Mouse (Mus musculus) lung, postnatal 0 days (tissue): ENCODE results near the gene Hint1. TPM values are rescaled to one million over a fixed set of nuclear protein-coding genes. Genes with fewer than 3 reads are reported as not detected.

ENCODE experiments used
- ATAC-seq: fragments of 200-750 bp; cut with Nextera tagmentation; 2 replicates; pipeline ENCODE4 v1.8.0; 2017; ENCODE audit warnings: moderate library complexity
- DNase-seq: peaks from one replicate; pipeline ENCODE4 v3.0.0-alpha.2; 2016; ENCODE audit warnings: low spot score
- H3K27ac ChIP-seq: fragments of 300-500 bp; sonication (generic); 2 replicates; pipeline ENCODE4 v1.5.1; 2014; ENCODE audit warnings: antibody characterized with exemption, mild to moderate bottlenecking, low read length, mixed read lengths
- H3K27me3 ChIP-seq: fragments of 300-500 bp; sonication (generic); replicated peaks from 2 replicates; pipeline ENCODE4 v1.6.1; 2014; ENCODE audit warnings: low read length, mixed read lengths; ENCODE audit not compliant: insufficient read depth
- H3K36me3 ChIP-seq: fragments of 300-500 bp; sonication (generic); 2 replicates; pipeline ENCODE4 v1.6.1; 2014; ENCODE audit warnings: low read length, mixed read lengths; ENCODE audit not compliant: insufficient read depth
- H3K4me1 ChIP-seq: fragments of 300-500 bp; sonication (generic); 2 replicates; pipeline ENCODE4 v1.6.1; 2014; ENCODE audit warnings: antibody characterized with exemption, low read depth, low read length, mixed read lengths; ENCODE audit not compliant: insufficient read depth
- H3K4me2 ChIP-seq: fragments of 300-500 bp; sonication (generic); replicated peaks from 2 replicates; pipeline ENCODE4 v1.6.1; 2014; ENCODE audit warnings: low read depth, mild to moderate bottlenecking, low read length, moderate library complexity, mixed read lengths
- H3K4me3 ChIP-seq: fragments of 300-500 bp; sonication (generic); 2 replicates; pipeline ENCODE4 v1.5.1; 2014; ENCODE audit warnings: low read depth, low read length
- H3K9ac ChIP-seq: fragments of 300-500 bp; sonication (generic); replicated peaks from 2 replicates; pipeline ENCODE4 v1.6.1; 2014; ENCODE audit warnings: low read depth, mild to moderate bottlenecking
- H3K9me3 ChIP-seq: fragments of 300-500 bp; sonication (generic); 2 replicates; pipeline ENCODE4 v1.6.1; 2016; ENCODE audit warnings: low read length, mixed read lengths
- CTCF ChIP-seq: IDR thresholded peaks from 2 replicates; pipeline ENCODE4 v1.5.1; 2016; ENCODE audit warnings: antibody characterized with exemption, mild to moderate bottlenecking
- EP300 ChIP-seq: IDR thresholded peaks from 2 replicates; pipeline ENCODE4 v1.6.1; 2016; ENCODE audit warnings: antibody characterized with exemption, mild to moderate bottlenecking, control low read depth
- WGBS: fragments of 180-500 bp; shearing (Covaris S2); extraction: QIAGEN DNeasy Blood & Tissue Kit; methylation state at CpG from one replicate; pipeline ENCODE4 v1.1.7; 2014; 5-methylcytosine and 5-hydroxymethylcytosine counted together
- polyA plus RNA-seq: library from polyadenylated mRNA; unstranded; fragments of >200 nt; fragmentation: Nextera tagmentation; extraction: Ambion mirVana; gene quantifications from 2 replicates; pipeline ENCODE4 v1.2.1, GENCODE M21; 2015

Gene Hint1
- polyA plus RNA-seq, 1 experiment from 2014 or later = 528 TPM

- Histone ChIP-seq H3K36me3 (peaks cover 65% of the 10 kb centered on the region), H3K9ac (no peak overlapping the region), H3K9me3 (no peaks in the 10 kb centered on the region), H3K27ac (no peak overlapping the region), H3K27me3 (no peaks in the 10 kb centered on the region), H3K4me3 (no peak overlapping the region), H3K4me2 (no peak overlapping the region), H3K4me1 (no peaks in the 10 kb centered on the region)
- DNase-seq (no peak), ATAC-seq (no peak; the same call in 1 of the 2 replicates)
- 80% methylated on average over 9 of the region's 9 CpGs for WGBS
- no peak for TF ChIP-seq EP300
- no peak for TF ChIP-seq CTCF
Observed at GRCm38 (mm10) chr11:54912503-54913316, 46.5 kb downstream of the Hint1 start.

GRCm38 (mm10) chr11:54913841-54914240, 47.7 kb downstream of the Hint1 start:
- H3K4me1 ChIP-seq = no peaks in the 10 kb centered on the region
- WGBS = 90% methylated on average over 5 of the region's 5 CpGs
- H3K4me3 ChIP-seq = no peak overlapping the region
- DNase-seq (no peak), ATAC-seq (no peak)
- no peak overlapping the region for H3K4me2 ChIP-seq
- no peak overlapping the region for H3K27ac ChIP-seq
- H3K9ac ChIP-seq = no peak overlapping the region
- no peaks in the 10 kb centered on the region for H3K9me3 ChIP-seq
- H3K27me3 ChIP-seq = no peaks in the 10 kb centered on the region
- peaks cover 61% of the 10 kb centered on the region for H3K36me3 ChIP-seq
- TF ChIP-seq CTCF (no peak), EP300 (no peak)

- no peaks in the 10 kb centered on the region for H3K9me3 ChIP-seq
- no peak overlapping the region for H3K9ac ChIP-seq
- no peak overlapping the region for H3K4me3 ChIP-seq
- DNase-seq (no peak), ATAC-seq (no peak)
- H3K4me1 ChIP-seq = no peaks in the 10 kb centered on the region
- H3K36me3 ChIP-seq = peaks cover 36% of the 10 kb centered on the region
- H3K27me3 ChIP-seq = no peaks in the 10 kb centered on the region
- TF ChIP-seq CTCF (no peak), EP300 (no peak)
- no peak overlapping the region for H3K27ac ChIP-seq
- H3K4me2 ChIP-seq = no peak overlapping the region
- 82% methylated on average over 7 of the region's 7 CpGs for WGBS
Observed at GRCm38 (mm10) chr11:54917461-54917860, 51.3 kb downstream of the Hint1 start.

GRCm38 (mm10) chr11:54918273-54918672, 52.1 kb downstream of the Hint1 start:
- Histone ChIP-seq H3K4me2 (no peak overlapping the region), H3K4me3 (no peak overlapping the region), H3K9ac (no peak overlapping the region), H3K27me3 (no peaks in the 10 kb centered on the region), H3K4me1 (no peaks in the 10 kb centered on the region), H3K9me3 (no peaks in the 10 kb centered on the region), H3K36me3 (peaks cover 41% of the 10 kb centered on the region), H3K27ac (no peak overlapping the region)
- DNase-seq (no peak), ATAC-seq (no peak)
- TF ChIP-seq CTCF (peak; percentile 57), EP300 (no peak)
- WGBS = 93% methylated on average over 4 of the region's 4 CpGs

Other genes starting within 250 kb of the Hint1 start
- gene Cdc42se2, start 78.7 kb upstream of the Hint1 start, polyA plus RNA-seq = 56.3 and 62.5 TPM in 2 replicates
- 2.3 and 3.1 TPM in 2 replicates for gene Lyrm7, start 5.5 kb upstream of the Hint1 start, polyA plus RNA-seq
- 342 and 535 TPM in 2 replicates for gene Gpx3, start 36.1 kb downstream of the Hint1 start, polyA plus RNA-seq
- gene Tnip1, start 96.5 kb downstream of the Hint1 start, polyA plus RNA-seq = 17.6 and 22.7 TPM in 2 replicates
- 228 and 265 TPM in 2 replicates for gene Anxa6, start 167.1 kb downstream of the Hint1 start, polyA plus RNA-seq
- 1.4 and 1.8 TPM in 2 replicates for gene Ccdc69, start 211.7 kb downstream of the Hint1 start, polyA plus RNA-seq
- 23.6 and 26.6 TPM in 2 replicates for gene Gm2a, start 231.7 kb downstream of the Hint1 start, polyA plus RNA-seq